Mouse (Mus musculus): Measurements from ENCODE around the gene Prf1. TPM values are rescaled to one million over a fixed set of nuclear protein-coding genes. Genes with fewer than 3 reads are reported as not detected.

Gene Prf1
- total RNA-seq, 2 experiments from 2014 or later: not detected

DNA sequence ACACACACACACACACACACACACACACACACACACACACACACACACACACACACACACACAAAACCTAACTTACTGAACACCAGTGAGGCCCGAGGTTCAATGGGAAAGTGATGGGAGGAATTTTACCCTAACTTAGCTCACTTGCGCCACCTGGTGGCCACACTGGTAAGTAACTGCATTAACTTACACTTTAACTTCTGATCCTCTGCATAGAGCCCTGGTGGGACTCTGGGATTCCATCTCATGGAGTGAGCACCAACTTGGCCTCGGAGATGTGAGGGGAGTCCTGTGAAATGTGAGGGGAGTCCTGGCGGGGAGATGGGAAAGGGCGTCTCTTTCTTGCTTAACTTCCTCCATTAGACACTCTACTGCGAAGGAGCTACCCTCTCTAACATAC lies 38.5 kb downstream of the Prf1 start:
- peak; percentile 69 to 98 for DNase-seq (ENCODE audit: extremely low spot score in 1 of 2, low spot score in 1 of 2)

DNA sequence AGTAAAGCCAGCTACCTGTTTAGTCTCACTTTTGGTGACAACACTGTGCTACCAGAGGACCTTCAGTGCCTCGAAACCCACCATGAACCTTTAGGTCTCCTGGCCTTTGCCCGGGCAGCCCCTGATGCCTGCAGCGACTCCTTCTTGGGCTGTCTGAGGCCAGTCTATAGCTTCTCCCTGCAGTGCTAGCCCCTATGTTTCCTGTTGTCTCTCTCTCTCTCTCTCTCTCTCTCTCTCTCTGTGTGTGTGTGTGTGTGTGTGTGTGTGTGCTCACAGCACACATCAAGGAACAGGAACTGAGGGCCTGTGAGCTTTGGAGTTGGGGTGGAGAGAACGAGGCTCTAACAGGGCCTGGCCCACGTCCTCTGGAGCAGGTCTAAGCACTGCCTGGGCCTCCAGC lies 39.0 kb downstream of the Prf1 start:
- no peak for DNase-seq (ENCODE audit: extremely low spot score in 1 of 2, low spot score in 1 of 2)

DNA sequence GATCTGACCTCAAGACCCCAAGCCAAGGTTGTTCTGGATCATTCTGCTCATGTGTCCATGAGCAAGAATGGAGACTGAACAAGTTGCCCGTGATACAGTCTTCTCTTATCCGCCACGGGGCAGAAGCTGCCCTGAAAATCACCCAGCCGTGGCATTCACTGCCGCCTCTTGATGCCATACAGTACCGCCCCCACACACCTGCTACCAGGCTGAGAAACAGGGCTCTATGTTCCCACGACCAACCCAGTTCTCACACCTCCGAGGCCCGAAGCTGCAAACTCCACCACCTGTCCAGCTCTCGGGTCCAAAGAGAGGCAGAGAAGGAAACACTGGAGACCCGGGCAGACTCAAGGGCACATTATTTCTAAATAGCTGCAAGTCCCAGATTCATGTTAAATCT lies 40.0 kb downstream of the Prf1 start:
- DNase-seq (ENCODE audit: extremely low spot score in 1 of 2, low spot score in 1 of 2): no peak

DNA sequence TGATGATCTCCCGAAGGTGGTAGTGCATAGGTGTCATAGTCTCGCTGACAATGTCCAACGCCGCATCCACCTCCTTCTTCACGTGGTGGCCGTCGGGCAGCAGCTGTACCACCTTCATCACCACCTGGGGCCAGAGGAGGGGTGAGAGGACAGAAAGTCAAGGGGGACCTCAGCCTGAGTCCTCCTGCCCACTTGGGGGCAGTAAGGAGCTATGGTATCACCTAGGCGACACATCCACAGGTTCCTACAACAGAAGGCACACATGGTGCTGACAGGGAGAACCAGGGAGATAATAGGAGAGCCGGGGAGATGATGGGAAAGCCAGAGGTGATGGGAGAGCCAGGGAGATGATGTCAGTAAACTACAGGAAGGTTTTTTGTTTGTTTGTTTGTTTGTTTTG lies 41.6 kb downstream of the Prf1 start:
- DNase-seq (ENCODE audit: extremely low spot score in 1 of 2, low spot score in 1 of 2): no peak

DNA sequence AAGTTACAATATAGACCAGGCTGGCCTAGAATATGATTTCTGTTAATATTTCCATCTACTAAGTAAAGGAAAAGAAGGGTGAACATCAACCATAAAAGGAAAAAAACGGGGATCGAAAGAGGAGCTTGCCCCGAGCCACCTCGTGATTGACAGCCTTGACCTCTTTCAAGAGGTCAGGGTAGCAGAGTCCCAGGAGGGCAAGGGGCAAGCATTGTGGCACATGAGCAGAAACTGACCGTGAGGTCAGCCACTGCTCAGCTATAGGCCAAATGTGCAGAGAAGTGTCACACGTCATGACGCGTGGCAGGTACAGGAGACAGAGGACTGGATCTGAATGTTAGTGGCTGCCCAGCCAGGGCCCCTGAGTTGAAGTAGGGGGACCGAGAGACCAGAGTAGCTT lies 42.6 kb downstream of the Prf1 start:
- DNase-seq (ENCODE audit: extremely low spot score in 1 of 2, low spot score in 1 of 2): no peak

DNA sequence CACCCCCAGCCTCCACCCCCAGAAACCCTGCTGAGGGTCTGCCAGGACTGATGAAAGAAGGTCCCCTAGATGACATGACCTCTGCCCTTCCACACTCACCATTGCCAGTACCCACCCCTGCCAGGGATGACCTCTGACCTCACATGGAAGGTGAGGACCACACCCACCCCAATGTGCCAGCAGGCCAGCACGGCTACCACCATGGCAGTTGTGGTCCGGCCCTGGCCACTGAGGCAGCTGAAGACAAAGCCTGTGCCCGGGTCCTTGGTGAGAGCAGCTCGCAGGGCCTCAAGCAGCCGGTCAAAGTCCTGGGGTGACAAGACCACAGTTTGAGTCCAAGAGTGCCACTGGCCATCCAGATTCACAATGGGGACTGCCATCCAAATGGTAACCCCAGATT lies 43.4 kb downstream of the Prf1 start:
- DNase-seq (ENCODE audit: extremely low spot score in 1 of 2, low spot score in 1 of 2): no peak

DNA sequence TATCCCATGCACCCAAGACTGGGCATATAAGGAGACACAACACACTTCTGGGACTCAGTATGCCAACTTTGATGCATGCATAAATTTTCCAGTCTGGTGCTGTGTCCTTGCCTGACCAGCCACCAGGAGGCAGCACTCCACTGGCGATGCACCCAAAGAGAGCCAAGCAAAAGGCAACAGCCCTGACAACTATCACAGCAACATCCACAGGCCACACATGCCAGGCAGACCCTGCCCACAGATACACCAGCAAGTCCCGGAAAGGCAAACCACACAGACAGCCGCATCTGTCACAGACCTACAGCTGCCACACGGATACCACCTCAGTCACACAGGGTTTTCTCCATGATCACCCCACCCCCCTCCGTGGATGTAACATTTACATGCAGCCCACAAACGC lies 43.9 kb downstream of the Prf1 start:
- DNase-seq (ENCODE audit: extremely low spot score in 1 of 2, low spot score in 1 of 2): peak; percentile 72 to 93

DNA sequence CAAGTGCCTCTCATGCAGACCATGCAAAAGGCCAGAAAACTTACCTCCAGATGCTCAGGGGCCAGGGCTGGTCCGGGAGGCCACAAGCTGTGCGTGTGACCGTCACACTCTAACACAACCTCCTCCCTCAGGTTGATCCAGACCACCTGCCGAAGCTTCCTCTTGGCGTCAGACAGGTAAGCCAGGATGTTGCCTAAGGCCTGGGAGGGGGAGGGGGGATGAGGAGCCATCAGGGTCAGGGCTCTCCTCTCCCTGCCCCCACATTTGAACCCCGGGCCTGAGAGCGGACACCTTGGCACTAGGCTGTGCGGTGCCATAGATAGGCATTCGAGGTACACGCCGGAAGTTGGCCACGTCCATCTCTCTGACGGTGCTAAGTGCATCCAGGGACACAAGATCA lies 45.1 kb downstream of the Prf1 start:
- DNase-seq (ENCODE audit: extremely low spot score in 1 of 2, low spot score in 1 of 2): no peak

DNA sequence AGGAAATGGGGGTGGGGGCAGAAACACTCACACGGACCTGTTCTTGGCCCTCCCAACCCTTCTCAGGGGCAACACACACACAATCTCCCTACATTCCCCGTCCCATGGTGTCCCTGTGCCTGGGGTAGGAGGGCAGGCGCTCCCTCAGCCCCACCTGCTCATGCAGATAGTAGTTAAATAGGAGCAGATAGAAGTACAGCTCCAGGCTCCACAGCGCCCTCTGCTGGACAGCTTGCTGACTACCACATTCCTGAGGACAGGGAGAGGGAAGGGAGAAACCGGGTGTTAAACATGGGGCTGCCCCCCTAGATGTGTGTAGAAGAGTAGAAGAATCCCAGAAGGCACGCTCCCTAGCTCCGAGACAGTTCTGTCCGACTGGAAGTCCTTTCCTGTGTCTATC lies 46.3 kb downstream of the Prf1 start:
- peak; percentile 65 to 83 for DNase-seq (ENCODE audit: extremely low spot score in 1 of 2, low spot score in 1 of 2)

DNA sequence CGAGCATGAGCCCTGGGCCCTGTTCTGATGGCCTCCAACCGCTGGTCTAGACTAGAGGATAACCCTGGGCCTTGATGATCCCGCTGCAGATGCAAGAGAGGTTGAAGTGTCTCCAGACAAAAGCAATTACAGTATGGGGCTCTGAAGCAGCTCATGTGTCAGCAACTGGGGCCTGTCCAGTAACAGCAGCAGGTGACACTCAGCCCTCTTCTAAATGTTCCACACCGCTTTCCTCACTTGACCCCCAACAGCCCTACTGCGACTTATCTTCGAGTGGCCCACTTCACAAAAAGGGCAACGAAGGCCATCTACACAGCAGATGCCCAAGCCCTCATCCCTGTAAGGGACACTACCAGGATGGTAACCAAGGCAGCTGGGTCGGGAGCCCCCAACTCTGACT lies 47.5 kb downstream of the Prf1 start:
- no peak for DNase-seq (ENCODE audit: extremely low spot score in 1 of 2, low spot score in 1 of 2)

DNA sequence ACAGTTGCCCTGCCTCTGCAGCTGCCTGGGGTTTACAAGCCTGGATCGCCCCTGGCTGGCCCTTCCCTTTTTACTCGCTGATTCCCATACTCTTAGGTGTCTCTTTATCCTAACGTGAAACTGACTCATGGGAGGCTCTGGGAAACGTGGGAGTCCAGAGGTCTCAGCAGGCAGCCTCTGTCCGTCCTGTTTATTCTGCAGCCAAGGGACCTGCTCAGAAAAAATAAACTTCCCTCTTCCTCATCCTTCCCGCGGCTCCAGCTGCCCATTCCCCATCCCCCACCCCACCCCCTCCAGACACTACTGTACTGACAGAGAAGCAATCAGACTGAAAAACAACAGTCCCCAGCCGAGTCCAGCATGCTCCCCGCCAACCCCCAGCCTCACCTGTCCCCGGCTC lies 48.7 kb downstream of the Prf1 start:
- no peak for DNase-seq (ENCODE audit: extremely low spot score in 1 of 2, low spot score in 1 of 2)

DNA sequence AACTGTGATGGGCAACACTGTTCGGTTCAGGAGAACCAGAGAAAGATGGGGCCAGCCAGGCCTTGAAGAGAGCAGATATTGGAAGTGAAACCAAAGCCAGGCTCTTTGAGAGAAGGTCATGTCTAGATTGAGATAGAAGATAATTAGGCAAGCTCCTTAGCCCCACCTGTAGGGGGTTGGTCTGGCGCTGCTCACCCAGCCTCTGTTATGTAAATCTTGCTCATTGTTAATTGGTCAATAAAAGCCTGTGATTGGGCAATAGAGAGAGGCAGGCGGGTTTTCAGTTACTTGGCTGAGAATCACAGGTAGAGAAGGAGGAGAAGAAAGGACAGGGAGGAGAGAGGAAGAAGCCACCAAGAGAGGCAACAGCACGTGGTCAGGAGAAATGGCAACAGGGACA lies 53.6 kb downstream of the Prf1 start:
- DNase-seq (ENCODE audit: extremely low spot score in 1 of 2, low spot score in 1 of 2): no peak

Other genes with a start within 250 kb of the Prf1 start
- gene Pcbd1, start 208.5 kb upstream of the Prf1 start, total RNA-seq (2021): 10 to 100 TPM in 1 of 2 experiments, 1 to 10 TPM in 1; 9.3 to 15.6 TPM
- gene Sgpl1, start 150.1 kb upstream of the Prf1 start, total RNA-seq (2021): 10 to 100 TPM; 18.0 to 22.1 TPM
- 10 to 100 TPM in 1 of 2 experiments, 1 to 10 TPM in 1; 9.6 to 16.1 TPM for gene Tbata, start 125.9 kb upstream of the Prf1 start, total RNA-seq (2021)
- gene Adamts14, start 24.4 kb upstream of the Prf1 start, total RNA-seq (2021): 1 to 10 TPM; 1.3 TPM
- 10 to 100 TPM; 15.2 to 20.0 TPM for gene Pald1, start 85.7 kb downstream of the Prf1 start, total RNA-seq (2021)
- gene Nodal, start 120.1 kb downstream of the Prf1 start, total RNA-seq (2021): under 1 TPM; 0.25 to 0.28 TPM
- 10 to 100 TPM; 49.2 to 51.1 TPM for gene Eif4ebp2, start 154.8 kb downstream of the Prf1 start, total RNA-seq (2021)
- gene Lrrc20, start 178.0 kb downstream of the Prf1 start, total RNA-seq (2021): 10 to 100 TPM; 19.8 to 22.9 TPM

All from layer of hippocampus, postnatal 25 days (tissue).